Mouse (Mus musculus) lung, embryonic 14.5 days (tissue): ENCODE measurements around the gene Ms4a7. TPM values are rescaled to one million over a fixed set of nuclear protein-coding genes. Genes with fewer than 3 reads are reported as not detected.

Experiments used
- ATAC-seq: fragments of 200-750 bp; cut with Nextera tagmentation; 2 replicates; pipeline ENCODE4 v1.8.0; 2017; ENCODE audit warnings: mild to moderate bottlenecking, moderate TSS enrichment, moderate library complexity; ENCODE audit not compliant: insufficient read depth
- DNase-seq: peaks from one replicate; pipeline ENCODE4 v3.0.0-alpha.2; 2015
- H3K27ac ChIP-seq: fragments of 300-500 bp; sonication (generic); 2 replicates; pipeline ENCODE4 v1.5.1; 2014; ENCODE audit warnings: low read depth, mild to moderate bottlenecking, moderate library complexity
- H3K27me3 ChIP-seq: fragments of 300-500 bp; sonication (generic); 2 replicates; pipeline ENCODE4 v1.6.1; 2014; ENCODE audit warnings: low read length, control low read depth; ENCODE audit not compliant: insufficient read depth
- H3K36me3 ChIP-seq: fragments of 300-500 bp; sonication (generic); 2 replicates; pipeline ENCODE4 v1.6.1; 2014; ENCODE audit warnings: control low read depth; ENCODE audit not compliant: insufficient read depth
- H3K4me1 ChIP-seq: fragments of 300-500 bp; sonication (generic); 2 replicates; pipeline ENCODE4 v1.6.1; 2014; ENCODE audit warnings: antibody characterized with exemption, control low read depth; ENCODE audit not compliant: insufficient read depth
- H3K4me2 ChIP-seq: fragments of 300-500 bp; sonication (generic); 2 replicates; pipeline ENCODE4 v1.6.1; 2014; ENCODE audit warnings: mild to moderate bottlenecking
- H3K4me3 ChIP-seq: fragments of 300-500 bp; sonication (generic); 2 replicates; pipeline ENCODE4 v1.5.1; 2014; ENCODE audit warnings: low read depth, low read length
- H3K9ac ChIP-seq: fragments of 300-500 bp; sonication (generic); 2 replicates; pipeline ENCODE4 v1.6.1; 2014
- H3K9me3 ChIP-seq: fragments of 300-500 bp; sonication (generic); 2 replicates; pipeline ENCODE4 v1.6.1; 2016; ENCODE audit warnings: low read depth, low read length, control low read depth
- CTCF ChIP-seq: IDR thresholded peaks from 2 replicates; pipeline ENCODE4 v1.5.1; 2016; ENCODE audit warnings: antibody characterized with exemption, low read depth
- WGBS: fragments of 180-500 bp; shearing (Covaris S2); extraction: QIAGEN DNeasy Blood & Tissue Kit; methylation state at CpG from one replicate; pipeline ENCODE4 v1.1.7; 2014; 5-methylcytosine and 5-hydroxymethylcytosine counted together
- polyA plus RNA-seq: library from polyadenylated mRNA; unstranded; fragments of >200 nt; fragmentation: Nextera tagmentation; extraction: Ambion mirVana; gene quantifications from 2 replicates; pipeline ENCODE4 v1.2.1, GENCODE M21; 2014

Gene Ms4a7
- 3.0 and 5.0 TPM in 2 replicates for polyA plus RNA-seq

- no peak within 1 kb of the TSS for H3K4me2 ChIP-seq
- H3K9me3 ChIP-seq, result no peaks in the 10 kb centered on the region
- H3K36me3 ChIP-seq, result no peaks in the 10 kb centered on the region
- H3K27ac ChIP-seq, result no peak within 1 kb of the TSS
- DNase-seq (no peak), ATAC-seq (no peak)
- H3K4me1 ChIP-seq, result no peaks in the 10 kb centered on the region
- H3K27me3 ChIP-seq, result no peaks in the 10 kb centered on the region
- 86% methylated on average over 6 of the region's 6 CpGs for whole genome bisulfite sequencing
- TF ChIP-seq CTCF, result no peak
- no peak within 1 kb of the TSS for H3K9ac ChIP-seq
- no peak within 1 kb of the TSS for H3K4me3 ChIP-seq
Observed at GRCm38 (mm10) chr19:11335932-11336331, at the start of gene Ms4a7. Gene Ms4a7 (minus strand): TSS chr19:11336146.

- Histone ChIP-seq H3K4me1 (no peaks in the 10 kb centered on the region), H3K9me3 (no peaks in the 10 kb centered on the region), H3K36me3 (no peaks in the 10 kb centered on the region), H3K27ac (no peak overlapping the region), H3K4me2 (no peak overlapping the region), H3K4me3 (no peak overlapping the region), H3K9ac (no peak overlapping the region), H3K27me3 (no peaks in the 10 kb centered on the region)
- ATAC-seq, result no peak
- 70% methylated on average over 2 of the region's 2 CpGs for WGBS
- TF ChIP-seq CTCF, result no peak
- peak; percentile 1 for DNase-seq
Observed at GRCm38 (mm10) chr19:11376399-11376798, 40.5 kb upstream of the Ms4a7 start.

DNA sequence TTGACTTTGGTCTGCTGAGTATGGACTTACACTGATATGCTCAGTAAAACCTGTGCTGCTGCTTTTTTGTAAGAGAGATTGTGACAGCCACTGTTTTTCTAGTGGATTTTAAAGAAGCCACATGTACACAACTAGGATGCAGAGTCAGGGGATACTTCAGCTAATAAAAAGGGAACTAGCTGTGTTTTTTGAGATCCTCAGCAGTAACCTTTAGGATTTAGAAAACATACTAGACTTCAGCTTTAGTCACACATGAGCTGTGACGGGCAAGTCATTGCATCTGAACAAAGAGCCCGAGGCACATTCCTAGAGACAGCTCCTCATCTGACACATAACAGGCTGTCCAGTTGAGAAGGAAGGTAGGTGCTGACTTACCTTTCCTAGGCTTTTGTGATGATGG, 39.3 kb upstream of the Ms4a7 start, which contains the start of gene Ms4a4a:
Ms4a4a (plus strand) TSS at position 251 of the 400 bp plus-strand sequence.
- Histone ChIP-seq H3K4me3 (no peak within 1 kb of the TSS), H3K4me1 (no peaks in the 10 kb centered on the region), H3K27me3 (no peaks in the 10 kb centered on the region), H3K9ac (no peak within 1 kb of the TSS), H3K4me2 (no peak within 1 kb of the TSS), H3K36me3 (no peaks in the 10 kb centered on the region), H3K9me3 (no peaks in the 10 kb centered on the region), H3K27ac (no peak within 1 kb of the TSS)
- no peak for TF ChIP-seq CTCF
- no peak for ATAC-seq
- peak; percentile 1 for DNase-seq
- WGBS, result 74% methylated on average over 2 of the region's 2 CpGs

- no peak for TF ChIP-seq CTCF
- DNase-seq, result no peak
- H3K9ac ChIP-seq, result no peak overlapping the region
- no peaks in the 10 kb centered on the region for H3K4me1 ChIP-seq
- H3K4me2 ChIP-seq, result no peak overlapping the region
- ATAC-seq, result no peak
- no peaks in the 10 kb centered on the region for H3K36me3 ChIP-seq
- H3K27ac ChIP-seq, result no peak overlapping the region
- H3K9me3 ChIP-seq, result no peaks in the 10 kb centered on the region
- no peak overlapping the region for H3K4me3 ChIP-seq
- H3K27me3 ChIP-seq, result no peaks in the 10 kb centered on the region
Observed at GRCm38 (mm10) chr19:11371181-11371580, 35.2 kb upstream of the Ms4a7 start.

DNA sequence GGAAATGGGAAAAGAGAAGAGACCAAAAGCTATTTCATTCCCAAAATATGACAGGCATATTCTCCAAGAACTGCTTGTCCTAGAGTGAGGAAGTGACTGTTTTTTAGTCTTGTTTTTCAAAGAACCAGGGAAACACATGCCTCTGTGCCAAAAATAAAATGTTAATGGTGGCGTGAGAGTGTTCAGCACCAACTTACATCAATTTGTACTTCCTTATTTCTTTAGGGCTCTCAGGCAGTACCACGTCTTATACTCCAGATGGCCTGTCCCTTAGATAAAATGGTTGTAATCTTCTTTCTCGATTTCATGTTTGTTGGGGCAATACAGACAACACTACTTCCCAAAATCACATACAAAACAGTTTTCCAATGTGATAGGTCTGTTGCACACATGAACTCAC, 32.4 kb upstream of the Ms4a7 start:
- WGBS, result 70% methylated on average over 3 of the region's 3 CpGs
- TF ChIP-seq CTCF, result no peak
- no peak for DNase-seq
- Histone ChIP-seq H3K9ac (no peak overlapping the region), H3K9me3 (no peaks in the 10 kb centered on the region), H3K27me3 (no peaks in the 10 kb centered on the region), H3K4me3 (no peak overlapping the region), H3K4me1 (no peaks in the 10 kb centered on the region), H3K27ac (no peak overlapping the region), H3K36me3 (no peaks in the 10 kb centered on the region), H3K4me2 (no peak overlapping the region)
- no peak for ATAC-seq

GRCm38 (mm10) chr19:11362002-11362401, 26.1 kb upstream of the Ms4a7 start:
- H3K27me3 ChIP-seq, result no peaks in the 10 kb centered on the region
- no peak for TF ChIP-seq CTCF
- ATAC-seq, result no peak
- H3K4me2 ChIP-seq, result no peak overlapping the region
- no peak overlapping the region for H3K27ac ChIP-seq
- H3K4me3 ChIP-seq, result no peak overlapping the region
- no peaks in the 10 kb centered on the region for H3K9me3 ChIP-seq
- H3K36me3 ChIP-seq, result no peaks in the 10 kb centered on the region
- H3K4me1 ChIP-seq, result no peaks in the 10 kb centered on the region
- H3K9ac ChIP-seq, result no peak overlapping the region
- no peak for DNase-seq

DNA sequence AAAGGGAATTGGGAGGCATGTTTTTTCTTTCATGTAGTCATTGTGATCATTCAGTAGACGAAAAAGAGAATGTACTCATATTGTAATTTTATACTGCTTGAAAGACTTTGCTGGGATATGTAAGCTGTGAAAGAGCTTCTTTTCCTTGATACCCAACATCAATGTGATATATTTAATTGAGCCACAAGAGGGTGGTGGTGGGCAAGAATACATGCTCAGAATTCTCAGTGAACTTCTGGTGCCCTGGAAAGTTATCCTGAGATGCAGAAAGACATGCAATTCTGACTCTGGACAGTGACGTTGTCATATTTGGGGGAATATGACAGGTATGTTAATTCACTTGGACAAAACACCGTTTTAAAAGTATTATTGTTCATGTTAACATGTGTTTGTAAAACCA, 24.2 kb upstream of the Ms4a7 start:
- no peak overlapping the region for H3K27ac ChIP-seq
- no peaks in the 10 kb centered on the region for H3K36me3 ChIP-seq
- H3K9ac ChIP-seq, result no peak overlapping the region
- DNase-seq (peak; percentile 25), ATAC-seq (no peak)
- TF ChIP-seq CTCF, result no peak
- 45% methylated on average over 3 of the region's 3 CpGs for WGBS
- no peak overlapping the region for H3K4me2 ChIP-seq
- no peak overlapping the region for H3K4me3 ChIP-seq
- H3K27me3 ChIP-seq, result no peaks in the 10 kb centered on the region
- H3K9me3 ChIP-seq, result no peaks in the 10 kb centered on the region
- H3K4me1 ChIP-seq, result no peaks in the 10 kb centered on the region

- 63% methylated on average over 7 of the region's 7 CpGs for WGBS
- Histone ChIP-seq H3K4me1 (no peaks in the 10 kb centered on the region), H3K27ac (no peak overlapping the region), H3K4me3 (no peak overlapping the region), H3K9ac (no peak overlapping the region), H3K27me3 (no peaks in the 10 kb centered on the region), H3K36me3 (no peaks in the 10 kb centered on the region), H3K4me2 (no peak overlapping the region), H3K9me3 (no peaks in the 10 kb centered on the region)
- no peak for ATAC-seq
- DNase-seq, result no peak
- TF ChIP-seq CTCF, result no peak
Observed at GRCm38 (mm10) chr19:11355730-11356129, 19.8 kb upstream of the Ms4a7 start.
